Mouse (Mus musculus) C2C12 (cell line): Measurements from ENCODE around the gene Mepe. TPM values are rescaled to one million over a fixed set of nuclear protein-coding genes. Genes with fewer than 3 reads are reported as not detected.

Experiments used
- H3K27me3 ChIP-seq: one replicate; pipeline ENCODE4 v1.6.1; 2011; ENCODE audit not compliant: control insufficient read depth, insufficient read depth, insufficient read length
- H3K36me3 ChIP-seq: one replicate; pipeline ENCODE4 v1.6.1; 2011; ENCODE audit not compliant: control insufficient read depth, insufficient read depth
- H3K4me3 ChIP-seq: one replicate; pipeline ENCODE4 v1.5.1; 2011; ENCODE audit warnings: mild to moderate bottlenecking, control low read depth; ENCODE audit not compliant: poor library complexity, insufficient read depth, severe bottlenecking
- H3K79me2 ChIP-seq: one replicate; pipeline ENCODE4 v1.6.1; 2011; ENCODE audit not compliant: control insufficient read depth, insufficient read depth
- H3K79me3 ChIP-seq: one replicate; pipeline ENCODE4 v1.6.1; 2011; ENCODE audit warnings: low read depth, control low read depth
- H3ac ChIP-seq: one replicate; pipeline ENCODE3; 2011; ENCODE audit warnings: low read depth; ENCODE audit not compliant: control insufficient read depth, insufficient read length
- CEBPB ChIP-seq: IDR thresholded peaks from one replicate; pipeline ENCODE4 v1.6.1; 2011; ENCODE audit warnings: low read depth, mild to moderate bottlenecking, control low read depth, moderate library complexity
- CTCF ChIP-seq: IDR thresholded peaks from one replicate; pipeline ENCODE4 v1.5.1; 2011; ENCODE audit not compliant: control insufficient read depth, insufficient read depth, insufficient read length
- FOSL1 ChIP-seq: IDR thresholded peaks from one replicate; pipeline ENCODE4 v1.8.0; 2011; ENCODE audit warnings: mild to moderate bottlenecking, low read length; ENCODE audit not compliant: poor library complexity, insufficient read depth, severe bottlenecking
- MAX ChIP-seq: IDR thresholded peaks from one replicate; pipeline ENCODE4 v1.6.1; 2011; ENCODE audit warnings: mild to moderate bottlenecking, control low read depth
- MYOD1 ChIP-seq: IDR thresholded peaks from one replicate; pipeline ENCODE4 v1.6.1; 2011; ENCODE audit warnings: low read depth; ENCODE audit not compliant: control insufficient read depth, insufficient read length
- MYOG ChIP-seq: IDR thresholded peaks from one replicate; pipeline ENCODE4 v1.6.1; 2011; ENCODE audit not compliant: control insufficient read depth, insufficient read length; ENCODE audit errors: extremely low read depth
- USF1 ChIP-seq: IDR thresholded peaks from one replicate; pipeline ENCODE4 v1.6.1; 2011; ENCODE audit warnings: low read depth, mild to moderate bottlenecking, control low read depth, moderate library complexity
- microRNA-seq: library from miRNA; unstranded; fragments of <30 nt; microRNA quantifications from one replicate; pipeline ENCODE4, GENCODE M21; 2019; ENCODE audit warnings: borderline microRNAs expressed
- polyA plus RNA-seq: library from polyadenylated mRNA; unstranded; fragments of >200 nt; fragmentation: generic; extraction: Trizol; gene quantifications from one replicate; pipeline ENCODE4 v1.2.1, GENCODE M21; 2012; ENCODE audit warnings: missing spikeins

The Mepe gene
- polyA plus RNA-seq, 1 experiment, result not detected

GRCm38 (mm10) chr5:104385521-104385920 is 60.4 kb downstream of the Mepe start:
- no peaks in the 10 kb centered on the region for H3K79me2 ChIP-seq
- H3K27me3 ChIP-seq, result no peaks in the 10 kb centered on the region
- no peak overlapping the region for H3ac ChIP-seq
- H3K79me3 ChIP-seq, result no peaks in the 10 kb centered on the region
- H3K36me3 ChIP-seq, result no peaks in the 10 kb centered on the region
- TF ChIP-seq MYOD1 (no peak), USF1 (no peak)
- H3K4me3 ChIP-seq, result no peak overlapping the region

GRCm38 (mm10) chr5:104386908-104387307 is 61.8 kb downstream of the Mepe start:
- no peaks in the 10 kb centered on the region for H3K27me3 ChIP-seq
- no peaks in the 10 kb centered on the region for H3K79me3 ChIP-seq
- no peak overlapping the region for H3ac ChIP-seq
- no peaks in the 10 kb centered on the region for H3K36me3 ChIP-seq
- H3K4me3 ChIP-seq, result no peak overlapping the region
- TF ChIP-seq FOSL1 (no peak), MYOD1 (no peak), USF1 (no peak), CEBPB (no peak), MYOG (no peak), CTCF (no peak), MAX (no peak)
- H3K79me2 ChIP-seq, result no peaks in the 10 kb centered on the region

Small RNAs within 50 kb of the gene (microRNA-seq; reads per million reads assigned to microRNA genes)
- not detected for gene Gm23616

Other genes with a start within 250 kb of the Mepe start
- not detected for gene Gm17660, start 247.7 kb upstream of the Mepe start, polyA plus RNA-seq
- not detected for gene Sparcl1, start 211.6 kb upstream of the Mepe start, polyA plus RNA-seq
- not detected for gene Dspp, start 154.6 kb upstream of the Mepe start, polyA plus RNA-seq
- gene Dmp1, start 122.7 kb upstream of the Mepe start, polyA plus RNA-seq, result 3.4 TPM
- gene Ibsp, start 26.2 kb upstream of the Mepe start, polyA plus RNA-seq, result not detected
- gene Spp1, start 109.8 kb downstream of the Mepe start, polyA plus RNA-seq, result 1,843 TPM
- 6.1 TPM for gene Pkd2, start 134.1 kb downstream of the Mepe start, polyA plus RNA-seq
- 0.60 TPM for gene BC005561, start 183.0 kb downstream of the Mepe start, polyA plus RNA-seq